Mouse (Mus musculus) stomach, adult 2 months (tissue): Measurements from ENCODE around the gene Skint5. TPM values are rescaled to one million over a fixed set of nuclear protein-coding genes. Genes with fewer than 3 reads are reported as not detected.

Experiments
- polyA plus RNA-seq: library from polyadenylated mRNA; depleted of rRNA; stranded (reverse); fragments of >200 nt; gene quantifications from 2 replicates; pipeline ENCODE4 v1.2.3, GENCODE M21; 2012; rRNA removed

The Skint5 gene
- polyA plus RNA-seq, result not detected in 2 replicates

GRCm38 (mm10) chr4:113999403-113999802, at the start of gene Skint5:
Gene Skint5, minus strand, starts transcription at chr4:113999503.

Other genes starting within 250 kb of the Skint5 start
- not detected in 2 replicates for gene Skint11, start 163.9 kb upstream of the Skint5 start, polyA plus RNA-seq